Mouse (Mus musculus) liver, postnatal 0 days (tissue): Measurements from ENCODE around the gene Gpc2.

Experiments
- CTCF ChIP-seq: sonication (generic); IDR thresholded peaks from 2 replicates; pipeline ENCODE4 v1.5.1; 2016; ENCODE audit warnings: antibody characterized with exemption, low read depth
- EP300 ChIP-seq: IDR thresholded peaks from 2 replicates; pipeline ENCODE4 v1.6.1; 2016; ENCODE audit warnings: antibody characterized with exemption, low read depth, mild to moderate bottlenecking

DNA sequence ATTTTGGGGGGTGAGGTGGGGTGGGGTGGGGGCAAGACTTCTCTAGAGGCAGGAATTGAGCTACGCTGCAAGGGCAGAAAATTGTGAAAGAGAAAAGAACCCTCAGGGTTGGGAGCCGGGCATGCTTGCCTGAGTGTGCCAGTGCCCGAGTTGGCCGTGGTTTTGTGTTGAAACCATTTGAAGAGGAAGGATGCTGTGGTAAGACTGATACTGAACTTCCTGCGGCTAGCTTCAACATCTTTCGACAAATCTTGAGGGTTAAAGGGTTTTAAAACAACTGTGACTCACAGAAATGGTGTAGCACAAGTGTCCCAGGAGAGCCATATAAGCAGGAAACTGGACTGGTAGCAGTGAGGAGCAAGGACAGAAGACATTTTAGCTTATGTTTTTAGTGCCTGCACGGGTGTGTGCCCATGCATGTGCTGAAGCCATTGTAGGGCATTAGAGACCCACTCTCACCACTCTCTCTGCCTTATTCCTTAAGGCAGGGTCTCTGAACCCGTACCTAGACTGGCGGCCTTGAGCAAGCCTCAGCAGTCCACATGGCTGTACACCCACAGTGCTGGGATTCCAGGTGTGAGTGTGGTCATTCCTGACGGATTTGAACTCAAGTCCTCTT is 22.7 kb downstream of the Gpc2 start:
- no peak for TF ChIP-seq CTCF
- 0 out of 2 replicates have a peak, but pooled peaks have one; percentile 23 for TF ChIP-seq EP300
